Mouse (Mus musculus) erythroblast, embryonic 14.5 days (primary cell): ENCODE data around the gene Mettl1. TPM values are rescaled to one million over a fixed set of nuclear protein-coding genes. Genes with fewer than 3 reads are reported as not detected.
A peak's percentile ranks its signal among the peaks of the same experiment; 100 is the strongest.

Source experiments
- H3K27me3 ChIP-seq: 2 replicates; pipeline ENCODE4 v1.6.1; 2012; ENCODE audit warnings: inconsistent platforms; ENCODE audit not compliant: control insufficient read depth
- H3K36me3 ChIP-seq: 2 replicates; pipeline ENCODE4 v1.6.1; 2012; ENCODE audit warnings: mild to moderate bottlenecking, inconsistent platforms; ENCODE audit not compliant: control insufficient read depth
- H3K4me1 ChIP-seq: 2 replicates; pipeline ENCODE4 v1.6.1; 2012; ENCODE audit warnings: inconsistent platforms; ENCODE audit not compliant: control insufficient read depth
- H3K4me3 ChIP-seq: replicated peaks from 2 replicates; pipeline ENCODE3; 2012; ENCODE audit warnings: moderate library complexity, mild to moderate bottlenecking, inconsistent platforms
- H3K9me3 ChIP-seq: 2 replicates; pipeline ENCODE4 v1.6.1; 2012; ENCODE audit warnings: low read length, inconsistent platforms, mixed read lengths; ENCODE audit not compliant: control insufficient read depth
- GATA1 ChIP-seq: IDR thresholded peaks from 2 replicates; pipeline ENCODE4 v1.6.1; 2012; ENCODE audit warnings: low read length, inconsistent platforms, mixed read lengths
- TAL1 ChIP-seq: IDR thresholded peaks from 3 replicates; pipeline ENCODE4 v1.6.1; 2012; ENCODE audit warnings: low read length, inconsistent platforms, mixed read lengths
- polyA plus RNA-seq: library from polyadenylated mRNA; stranded (reverse); fragments of >175 nt; gene quantifications from 2 replicates; pipeline ENCODE4 v1.2.3, GENCODE M21; 2012

Mettl1 gene
- polyA plus RNA-seq, 1 experiment = 0.59 TPM

DNA sequence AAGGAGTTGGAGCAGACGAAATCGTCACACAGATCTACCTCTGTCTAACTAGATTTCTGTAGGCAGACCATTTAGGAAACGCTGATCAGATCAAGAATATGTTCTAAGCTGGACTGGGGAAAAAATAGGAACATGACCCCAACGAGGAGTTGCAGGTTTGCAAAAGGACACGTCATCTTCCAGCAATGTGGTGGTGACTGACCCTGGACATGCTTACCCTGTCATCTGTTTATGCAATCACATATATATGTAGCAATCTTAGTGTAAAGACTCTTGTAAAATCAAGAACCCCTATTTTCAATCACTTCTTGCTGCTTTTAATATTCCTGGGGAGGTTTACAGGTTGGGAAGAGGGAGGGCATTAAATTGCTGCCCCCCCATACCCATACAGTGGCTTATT is 21.3 kb downstream of the Mettl1 start:
- Histone ChIP-seq H3K27me3 (peaks cover 57% of the 10 kb centered on the region), H3K4me1 (peaks cover 56% of the 10 kb centered on the region), H3K4me3 (no peak overlapping the region)

DNA sequence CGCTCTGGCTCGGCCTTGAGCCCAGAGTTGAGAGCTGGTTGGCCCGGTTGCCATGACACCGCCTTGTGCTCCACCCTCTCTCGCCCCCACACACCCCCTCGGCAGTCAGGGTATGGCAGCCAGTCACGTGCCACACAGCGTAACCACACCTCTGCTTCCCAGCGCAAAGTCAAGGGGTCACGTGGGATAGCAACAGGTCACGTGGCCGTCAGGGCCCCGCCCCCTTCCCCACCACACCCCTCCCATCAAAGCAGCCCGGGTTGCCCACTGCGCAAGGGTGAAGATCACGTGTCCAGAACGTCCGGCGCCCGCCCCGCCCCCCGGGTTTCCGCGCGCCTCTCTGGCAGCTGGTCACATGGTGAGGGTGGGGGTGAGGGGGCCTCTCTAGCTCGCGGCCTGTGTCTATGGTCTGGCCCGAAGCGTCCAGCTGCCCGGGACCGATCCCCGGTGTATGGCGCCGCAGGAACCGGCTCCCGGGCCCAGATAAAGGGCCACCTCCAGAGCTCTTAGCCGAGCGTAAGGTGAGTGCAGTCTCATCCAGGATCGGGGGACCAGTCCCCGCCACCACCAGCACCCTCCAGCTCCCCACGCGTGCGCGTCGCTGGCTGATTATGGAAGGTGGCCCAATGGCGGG is 22.1 kb downstream of the Mettl1 start, which contains the start of gene Cdk4:
Gene Cdk4 (plus strand): TSS at position 296 of the 634 bp plus-strand sequence.
- Histone ChIP-seq H3K36me3 (peaks cover 42% of the 10 kb centered on the region), H3K4me3 (peak within 1 kb of the TSS; percentile 80), H3K4me1 (peaks cover 57% of the 10 kb centered on the region), H3K9me3 (peaks cover 4% of the 10 kb centered on the region; the same call in 1 of the 2 replicates), H3K27me3 (peaks cover 48% of the 10 kb centered on the region)
- no peak for TF ChIP-seq GATA1
- TF ChIP-seq TAL1 = no peak

More for the DNA sequence above, 21.3 kb downstream of the Mettl1 start:
- peaks cover 4% of the 10 kb centered on the region; the same call in 1 of the 2 replicates for H3K9me3 ChIP-seq
- no peak for TF ChIP-seq TAL1
- TF ChIP-seq GATA1 = no peak
- H3K36me3 ChIP-seq = peaks cover 33% of the 10 kb centered on the region

DNA sequence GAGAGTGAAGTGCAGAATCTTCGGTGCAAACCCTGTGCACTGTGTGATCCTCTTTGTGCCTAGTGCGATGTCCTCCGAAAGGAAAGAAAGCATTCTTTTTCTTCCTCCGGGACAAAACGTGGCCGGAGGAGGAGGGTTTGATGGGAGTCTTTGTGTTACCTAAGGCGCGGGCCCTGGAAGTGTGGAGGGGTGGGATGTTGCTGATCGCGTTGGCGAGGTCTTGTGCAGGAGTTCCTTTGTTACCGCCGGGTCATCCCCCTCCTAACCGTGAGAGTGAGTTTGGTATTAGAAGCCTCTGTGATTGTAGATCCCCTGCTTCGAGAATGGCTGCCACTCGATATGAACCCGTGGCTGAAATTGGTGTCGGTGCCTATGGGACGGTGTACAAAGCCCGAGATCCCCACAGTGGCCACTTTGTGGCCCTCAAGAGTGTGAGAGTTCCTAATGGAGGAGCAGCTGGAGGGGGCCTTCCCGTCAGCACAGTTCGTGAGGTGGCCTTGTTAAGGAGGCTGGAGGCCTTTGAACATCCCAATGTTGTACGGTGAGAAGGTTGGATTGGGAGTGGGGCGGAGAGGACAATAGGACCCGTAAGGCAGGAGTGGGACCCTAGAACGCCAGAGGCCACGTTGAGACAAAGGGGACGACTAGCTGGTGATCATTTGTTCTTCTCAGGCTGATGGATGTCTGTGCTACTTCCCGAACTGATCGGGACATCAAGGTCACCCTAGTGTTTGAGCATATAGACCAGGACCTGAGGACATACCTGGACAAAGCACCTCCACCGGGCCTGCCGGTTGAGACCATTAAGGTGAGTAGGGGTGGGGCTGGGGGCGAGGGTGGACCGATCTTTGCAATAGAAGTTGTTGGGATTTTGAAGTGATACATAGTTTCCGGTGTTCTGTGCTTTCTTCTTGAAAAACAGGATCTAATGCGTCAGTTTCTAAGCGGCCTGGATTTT is 23.0 kb downstream of the Mettl1 start:
- H3K4me3 ChIP-seq = peak overlapping the region; percentile 80
- H3K4me1 ChIP-seq = peaks cover 64% of the 10 kb centered on the region
- H3K9me3 ChIP-seq = peaks cover 4% of the 10 kb centered on the region; the same call in 1 of the 2 replicates
- no peak for TF ChIP-seq GATA1
- TF ChIP-seq TAL1 = no peak
- H3K36me3 ChIP-seq = peaks cover 48% of the 10 kb centered on the region
- peaks cover 40% of the 10 kb centered on the region for H3K27me3 ChIP-seq

DNA sequence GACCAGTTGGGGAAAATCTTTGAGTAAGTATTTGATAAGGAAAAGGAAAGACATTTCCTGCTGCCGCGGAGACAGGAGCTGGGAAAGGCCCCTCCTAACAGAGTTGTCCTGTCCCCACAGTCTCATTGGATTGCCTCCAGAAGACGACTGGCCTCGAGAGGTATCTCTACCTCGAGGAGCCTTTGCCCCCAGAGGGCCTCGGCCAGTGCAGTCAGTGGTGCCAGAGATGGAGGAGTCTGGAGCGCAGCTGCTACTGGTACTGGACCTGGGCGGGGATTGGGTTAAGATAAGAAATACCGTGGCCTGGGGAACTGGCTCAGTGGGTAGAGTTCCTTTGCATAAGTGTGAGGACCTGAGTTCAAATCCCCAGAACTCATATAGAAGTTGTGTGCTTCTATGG is 24.8 kb downstream of the Mettl1 start:
- H3K27me3 ChIP-seq = peaks cover 22% of the 10 kb centered on the region
- H3K36me3 ChIP-seq = peaks cover 48% of the 10 kb centered on the region
- no peak overlapping the region for H3K4me3 ChIP-seq
- H3K4me1 ChIP-seq = peaks cover 67% of the 10 kb centered on the region
- H3K9me3 ChIP-seq = no peaks in the 10 kb centered on the region
- TF ChIP-seq TAL1 (no peak), GATA1 (no peak)

DNA sequence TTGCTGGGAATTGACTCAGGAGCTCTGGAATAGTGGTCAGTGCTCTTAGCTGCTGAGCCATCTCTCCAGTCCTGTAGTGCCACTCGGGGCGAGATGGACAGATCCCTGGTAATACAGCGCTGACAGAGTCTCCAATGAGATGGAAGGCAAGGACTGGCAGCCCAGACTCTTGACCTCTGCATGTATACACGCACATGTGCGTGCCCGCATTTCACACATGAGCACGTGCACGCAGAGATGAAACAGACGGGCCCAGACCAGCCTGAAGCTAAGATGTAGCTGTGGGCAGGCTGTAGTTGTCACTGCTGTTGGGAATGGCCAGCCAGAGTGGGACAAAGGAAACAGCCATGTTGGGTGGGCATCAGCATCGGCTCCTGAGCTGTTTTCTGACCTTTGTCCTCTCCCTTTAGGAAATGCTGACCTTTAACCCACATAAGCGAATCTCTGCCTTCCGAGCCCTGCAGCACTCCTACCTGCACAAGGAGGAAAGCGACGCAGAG is 25.4 kb downstream of the Mettl1 start:
- Histone ChIP-seq H3K4me3 (no peak overlapping the region), H3K27me3 (peaks cover 16% of the 10 kb centered on the region), H3K9me3 (no peaks in the 10 kb centered on the region), H3K4me1 (peaks cover 72% of the 10 kb centered on the region), H3K36me3 (peaks cover 48% of the 10 kb centered on the region)
- TF ChIP-seq GATA1 (no peak), TAL1 (no peak)

DNA sequence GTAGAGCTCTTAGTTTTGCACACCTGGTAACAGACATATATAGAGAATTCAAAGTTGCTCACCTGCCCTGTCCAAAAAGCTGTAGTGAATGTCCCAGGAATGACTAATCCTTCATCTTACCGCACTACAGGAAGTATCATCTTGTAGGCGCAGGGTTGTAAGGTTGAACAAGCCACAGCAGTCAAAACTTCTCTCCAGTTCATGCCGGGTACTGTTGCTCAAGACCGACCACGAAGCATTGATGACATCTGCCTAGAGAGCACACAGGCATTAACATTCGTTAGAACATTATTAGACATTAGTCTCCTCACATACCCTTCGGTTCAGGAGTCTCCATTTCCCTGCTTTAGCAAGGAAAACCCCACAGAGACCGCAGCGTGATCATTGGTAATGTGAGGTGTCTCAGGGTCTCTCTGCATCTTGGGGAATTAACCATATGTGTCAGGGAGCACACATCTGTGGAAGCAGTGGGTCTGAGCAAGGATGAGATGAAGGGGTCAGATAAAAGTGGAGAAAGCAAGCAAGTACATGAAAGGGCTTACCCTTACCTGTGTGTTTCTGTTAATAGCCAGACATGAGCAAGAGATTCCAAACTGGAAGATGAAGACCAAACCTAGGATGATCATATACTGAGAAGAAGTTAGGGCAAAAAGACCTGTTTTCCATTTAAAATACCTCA is 27.3 kb downstream of the Mettl1 start:
- Histone ChIP-seq H3K27me3 (no peaks in the 10 kb centered on the region), H3K9me3 (no peaks in the 10 kb centered on the region), H3K4me1 (peaks cover 62% of the 10 kb centered on the region), H3K36me3 (peaks cover 48% of the 10 kb centered on the region), H3K4me3 (peak overlapping the region; percentile 71)
- TF ChIP-seq TAL1 = no peak
- peak; percentile 19; the same call in 1 of the 2 replicates for TF ChIP-seq GATA1

DNA sequence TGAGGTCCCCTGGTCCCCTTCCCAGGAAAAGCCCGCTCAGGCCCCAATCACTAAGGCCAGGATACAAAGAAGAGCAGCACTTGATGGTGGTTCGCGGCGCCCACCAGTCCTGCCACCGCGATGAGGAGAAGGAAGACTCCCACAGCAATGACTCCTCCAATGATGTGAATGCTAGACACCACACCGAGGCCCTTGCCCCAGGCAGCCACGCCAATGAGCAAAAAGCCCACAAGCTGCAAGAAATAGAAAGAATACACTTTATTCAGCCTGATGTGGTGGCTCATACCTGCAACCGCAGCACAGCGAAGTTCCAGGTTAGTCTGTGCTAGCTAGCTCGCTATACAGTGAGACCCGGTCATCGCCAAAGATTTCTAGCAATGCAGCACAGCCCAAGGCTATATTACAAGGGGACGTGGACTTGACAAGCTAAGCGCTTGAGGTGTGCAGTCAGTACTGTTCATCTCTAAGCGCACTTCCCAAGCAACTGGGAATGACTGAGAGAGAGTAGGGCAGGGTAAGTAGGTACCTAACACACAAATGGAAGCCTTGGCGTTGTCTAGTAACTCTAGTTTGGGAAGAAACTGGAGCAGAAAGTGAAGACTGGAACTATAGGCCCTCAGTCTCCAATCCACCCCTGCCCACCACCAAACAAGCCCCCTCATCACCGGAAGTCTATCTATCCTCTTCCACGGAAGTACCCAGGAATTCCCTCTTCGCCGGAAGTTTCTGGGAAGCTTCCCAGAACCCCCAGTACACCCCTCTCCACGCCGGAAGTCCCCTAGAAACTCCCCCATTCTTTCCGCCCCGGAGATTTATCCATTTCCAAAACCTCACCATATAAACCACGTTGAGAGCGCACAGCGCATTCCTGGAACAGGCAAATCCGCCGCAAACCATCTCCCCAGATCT is 28.3 kb downstream of the Mettl1 start:
- H3K4me3 ChIP-seq = peak overlapping the region; percentile 71
- TF ChIP-seq TAL1 = no peak
- TF ChIP-seq GATA1 = no peak
- H3K4me1 ChIP-seq = peaks cover 52% of the 10 kb centered on the region
- peaks cover 45% of the 10 kb centered on the region for H3K36me3 ChIP-seq
- H3K27me3 ChIP-seq = no peaks in the 10 kb centered on the region
- H3K9me3 ChIP-seq = no peaks in the 10 kb centered on the region
